Comparison of ENCODE assay signal across 1 mouse cellular context in genomic region chr15:81197197-81197596, GRCm38 (mm10).
TF ChIP-seq lines count a peak whose summit lies in the region.

No protein-coding gene starts in this region.

TF ChIP-seq in MEL, 35 proteins besides CTCF, POLR2A, EP300 and RAD21:
- no peak for TF ChIP-seq KAT2A (conservative IDR thresholded peaks at IDR 0.05; ENCODE audit: low read depth, low read length)
- no peak for TF ChIP-seq POLR2AphosphoS2 (IDR thresholded peaks at IDR 0.05; ENCODE audit: low read length)
- no peak for TF ChIP-seq MEF2A (IDR thresholded peaks at IDR 0.05; ENCODE audit: extremely low read depth, insufficient replicate concordance, low read depth, low read length, poor library complexity, severe bottlenecking)
- no peak for TF ChIP-seq CHD2 (IDR thresholded peaks at IDR 0.05; ENCODE audit: low read length)
- no peak for TF ChIP-seq HCFC1 (IDR thresholded peaks at IDR 0.05; ENCODE audit: low read depth, low read length)
- TF ChIP-seq UBTF (IDR thresholded peaks at IDR 0.05; ENCODE audit: borderline replicate concordance, insufficient read depth, low read depth, low read length): no peak
- TF ChIP-seq GABPA (IDR thresholded peaks at IDR 0.05; ENCODE audit: low read depth, low read length): no peak
- peak; percentile 22; the same call in 1 of the 2 replicates for TF ChIP-seq RCOR1 (IDR thresholded peaks at IDR 0.05; ENCODE audit: low read depth, low read length)
- TF ChIP-seq JUND (IDR thresholded peaks at IDR 0.05; ENCODE audit: low read depth, low read length): no peak
- no peak for TF ChIP-seq TBP (IDR thresholded peaks at IDR 0.05; ENCODE audit: low read depth, low read length)
- TF ChIP-seq MYC (IDR thresholded peaks at IDR 0.05; ENCODE audit: low read depth, low read length): no peak
- no peak for TF ChIP-seq ZC3H11A (IDR thresholded peaks at IDR 0.05; ENCODE audit: low read depth, low read length)
- no peak for TF ChIP-seq NRF1 (IDR thresholded peaks at IDR 0.05; ENCODE audit: insufficient read depth, low read depth, low read length, poor library complexity, severe bottlenecking)
- TF ChIP-seq GATA1 (IDR thresholded peaks at IDR 0.05; ENCODE audit: low read depth, low read length): peak; percentile 65
- 0 out of 2 replicates have a peak, but pooled peaks have one; percentile 8 for TF ChIP-seq ETS1 (IDR thresholded peaks at IDR 0.05; ENCODE audit: low read depth, low read length)
- TF ChIP-seq SIN3A (IDR thresholded peaks at IDR 0.05; ENCODE audit: low read length): no peak
- no peak for TF ChIP-seq BHLHE40 (IDR thresholded peaks at IDR 0.05; ENCODE audit: borderline replicate concordance, low read depth, low read length)
- TF ChIP-seq MXI1 (IDR thresholded peaks at IDR 0.05; ENCODE audit: low read depth, low read length): 0 out of 2 replicates have a peak, but pooled peaks have one; percentile 23
- no peak for TF ChIP-seq MAZ (IDR thresholded peaks at IDR 0.05; ENCODE audit: low read depth, low read length)
- no peak for TF ChIP-seq POLR2AphosphoS5 (IDR thresholded peaks at IDR 0.05; ENCODE audit: borderline replicate concordance, low read depth, low read length)
